Mouse (Mus musculus): ENCODE measurements around the gene Plagl1.

DNA sequence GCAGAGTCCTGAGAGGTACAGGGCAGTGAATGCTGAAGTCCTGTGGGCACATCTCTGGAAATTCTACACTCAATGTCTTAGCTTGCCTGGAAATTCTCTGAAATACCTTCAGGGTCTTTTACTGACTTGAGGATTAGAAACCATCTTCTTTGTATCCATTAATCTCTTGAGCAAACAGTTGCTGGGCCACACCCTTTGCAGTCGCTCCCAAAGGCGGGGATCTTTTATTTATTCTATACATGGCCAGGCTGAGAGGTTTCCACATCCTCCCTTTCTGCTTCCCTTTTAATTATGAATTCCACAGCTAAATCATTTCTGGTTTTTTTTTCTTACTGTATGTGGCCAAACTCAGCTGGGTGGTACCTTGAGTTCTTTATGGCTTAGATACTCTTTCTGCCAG lies 80.1 kb downstream of the Plagl1 start:
- no peak for TF ChIP-seq POLR2A (IDR thresholded peaks at IDR 0.05; ENCODE audit: low read depth, low read length)
- no peak for TF ChIP-seq CTCF (IDR thresholded peaks at IDR 0.05; ENCODE audit: extremely low read depth, insufficient read depth, insufficient read length, insufficient replicate concordance)

All from spleen, adult 2 months (tissue).